Mouse (Mus musculus) mouse embryonic stem cell (cell line): Measurements from ENCODE around the gene Vhl.

Experiments
- in situ Hi-C, 2 experiments: fragments of 300-500 bp; cut with MboI; formaldehyde crosslinking; loops; 1 replicate in 1 of 2; 3 replicates in 1 of 2; pipeline ENCODE4 v1.14.3; 2019 to 2020; ENCODE audit warnings: low sequenced_read_pairs in 2 of 2, low pct_unique_long_range_greater_than_20kb in 1 of 2, mixed read lengths in 1 of 2; ENCODE audit not compliant: unreplicated experiment in 1 of 2

The Vhl gene

DNA sequence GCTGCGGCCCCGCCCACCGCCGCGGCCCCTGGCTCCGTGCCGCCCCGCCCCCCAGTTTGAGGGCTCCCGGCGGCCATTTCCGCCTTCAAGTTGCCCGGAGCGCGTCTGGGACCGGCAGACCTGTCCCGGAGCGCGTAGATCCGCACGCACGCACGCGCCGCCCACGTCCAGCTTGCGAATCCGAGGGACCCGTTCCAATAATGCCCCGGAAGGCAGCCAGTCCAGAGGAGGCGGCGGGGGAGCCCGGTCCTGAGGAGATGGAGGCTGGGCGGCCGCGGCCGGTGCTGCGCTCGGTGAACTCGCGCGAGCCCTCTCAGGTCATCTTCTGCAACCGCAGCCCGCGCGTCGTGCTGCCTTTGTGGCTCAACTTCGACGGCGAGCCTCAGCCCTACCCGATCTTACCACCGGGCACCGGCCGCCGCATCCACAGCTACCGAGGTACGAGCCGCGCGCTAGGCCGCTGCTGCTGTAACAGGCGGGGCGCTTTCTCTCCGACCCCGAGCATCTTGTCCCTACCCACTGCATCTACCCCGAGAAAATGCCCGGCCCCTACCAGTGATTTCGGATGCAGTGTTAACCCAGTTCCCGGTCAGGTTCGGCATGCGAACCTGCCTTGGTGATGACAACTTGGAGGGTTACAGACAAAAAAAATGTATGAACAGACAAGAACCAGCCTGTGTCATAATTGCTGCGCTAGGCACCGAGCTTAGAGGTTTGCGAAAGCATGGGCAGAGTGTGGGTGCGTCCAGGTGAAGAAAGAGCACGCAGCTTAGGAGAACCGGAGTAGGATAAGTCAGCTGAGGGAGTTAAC, at the start of gene Vhl:
Gene Vhl (plus strand): TSS at position 19 of the 811 bp plus-strand sequence.
- in situ Hi-C loops, result no loop called here

DNA sequence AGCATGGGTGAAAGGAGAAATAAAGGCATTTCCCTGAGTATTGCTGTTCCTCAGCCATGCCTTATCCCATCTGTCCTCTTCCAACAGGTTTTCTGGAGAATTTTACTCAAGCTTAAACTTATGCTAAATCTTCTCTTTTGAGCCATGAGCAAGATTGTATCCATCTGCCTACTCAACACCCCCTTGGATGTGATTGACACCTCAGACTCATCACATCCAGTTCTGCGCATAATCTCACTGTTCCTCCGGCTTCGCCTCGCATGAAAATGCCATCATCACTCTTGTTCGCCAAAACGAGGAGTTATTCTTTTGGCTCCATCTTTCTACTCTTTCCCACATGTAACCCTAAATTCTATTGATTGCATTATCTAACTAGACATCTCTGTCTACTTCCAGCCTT, 47.7 kb upstream of the Vhl start:
- in situ Hi-C loops, result no loop called here

DNA sequence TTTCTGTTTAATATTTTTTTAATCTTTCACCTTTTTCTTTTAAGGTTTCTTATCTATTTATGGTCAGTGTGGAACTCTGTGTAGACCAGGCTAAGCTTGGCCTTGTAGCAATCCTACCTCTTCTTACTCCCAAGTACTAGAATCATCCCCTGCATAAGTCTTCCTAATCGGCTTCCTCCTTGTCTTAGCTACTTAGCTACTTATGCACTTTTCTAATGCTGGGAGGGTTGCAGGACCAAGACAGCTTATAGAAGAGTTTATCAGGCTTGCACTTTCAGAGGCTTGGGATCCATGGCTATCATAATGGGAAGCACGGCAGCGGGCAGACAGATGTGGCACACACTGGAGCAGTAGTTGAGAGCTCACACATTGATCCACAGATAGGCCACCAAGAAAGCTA, 44.5 kb upstream of the Vhl start:
- in situ Hi-C loops, result no loop called here

DNA sequence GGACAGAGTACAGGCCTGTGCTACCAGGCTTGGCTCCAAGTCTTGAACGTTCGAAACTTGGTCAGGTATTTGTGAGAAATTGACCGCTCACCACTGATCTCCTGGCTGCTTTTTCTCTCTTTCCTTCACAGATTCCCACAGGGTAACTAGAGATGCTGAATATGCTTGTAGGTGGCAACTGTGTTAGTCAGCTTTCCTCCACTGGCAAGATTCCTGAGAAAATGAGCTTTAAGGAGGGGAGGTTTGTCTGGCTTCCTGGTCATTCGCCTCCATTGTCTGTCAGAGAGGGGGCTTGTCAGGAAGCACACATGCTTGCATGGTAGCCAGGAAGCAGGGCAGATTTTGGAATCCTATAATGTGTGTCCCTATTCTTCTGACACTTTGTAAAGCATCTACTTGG, 40.7 kb upstream of the Vhl start:
- in situ Hi-C loops, result no loop called here

DNA sequence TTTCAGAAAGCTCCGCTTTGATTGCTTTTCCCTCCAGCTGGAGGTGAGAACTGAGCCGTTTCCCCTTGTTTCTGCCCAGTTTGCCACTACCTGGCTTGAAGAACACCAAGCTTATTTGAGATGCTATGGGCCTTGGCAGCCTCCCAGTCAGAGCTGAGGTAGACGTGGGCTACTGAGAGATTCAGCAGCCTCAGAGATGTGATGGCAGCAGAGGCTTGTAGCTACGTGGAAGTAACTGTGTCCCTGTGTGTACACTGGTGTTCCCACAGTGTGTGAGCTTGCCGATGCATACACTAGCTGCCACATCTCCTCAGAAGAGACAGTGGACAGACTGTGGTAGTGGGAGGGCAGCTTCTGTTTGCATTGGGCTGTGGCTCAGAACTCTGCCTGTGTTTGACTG, 38.7 kb upstream of the Vhl start:
- in situ Hi-C loops, result no loop called here

DNA sequence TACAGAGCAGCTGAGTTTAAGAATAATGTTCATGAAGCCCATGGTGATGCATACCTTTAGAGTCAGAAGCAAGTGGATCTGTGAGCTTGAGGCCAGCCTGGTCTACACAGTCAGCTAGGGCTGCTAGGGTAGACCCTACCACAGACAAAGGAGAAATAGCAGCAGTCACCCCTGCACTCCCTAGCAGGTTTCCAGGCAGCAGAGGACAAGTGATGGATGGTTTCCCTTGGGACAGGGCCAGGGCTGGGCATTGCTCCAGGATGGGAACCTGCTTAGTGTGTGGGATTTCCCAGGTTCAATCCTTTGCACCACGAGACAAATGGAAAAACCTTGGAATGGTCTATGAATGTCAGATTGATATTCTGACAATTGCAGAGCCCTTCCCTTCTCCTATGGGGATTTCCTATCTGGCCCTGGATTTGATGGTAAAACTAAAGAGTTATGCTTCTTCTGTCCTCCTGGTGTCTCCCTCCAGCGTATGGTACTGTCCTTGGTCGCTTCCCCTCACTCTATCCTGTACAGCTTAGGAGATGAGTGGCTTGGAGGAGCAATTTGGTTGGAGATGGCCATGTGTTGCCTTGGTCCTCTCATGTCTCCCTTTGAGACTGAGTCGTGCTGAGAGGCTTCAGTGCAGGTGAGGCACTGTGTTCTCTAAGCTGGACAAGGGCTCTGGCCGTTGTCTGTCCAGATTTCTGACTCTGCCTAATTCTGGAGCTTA, 37.1 kb upstream of the Vhl start:
- in situ Hi-C loops, result no loop called here

DNA sequence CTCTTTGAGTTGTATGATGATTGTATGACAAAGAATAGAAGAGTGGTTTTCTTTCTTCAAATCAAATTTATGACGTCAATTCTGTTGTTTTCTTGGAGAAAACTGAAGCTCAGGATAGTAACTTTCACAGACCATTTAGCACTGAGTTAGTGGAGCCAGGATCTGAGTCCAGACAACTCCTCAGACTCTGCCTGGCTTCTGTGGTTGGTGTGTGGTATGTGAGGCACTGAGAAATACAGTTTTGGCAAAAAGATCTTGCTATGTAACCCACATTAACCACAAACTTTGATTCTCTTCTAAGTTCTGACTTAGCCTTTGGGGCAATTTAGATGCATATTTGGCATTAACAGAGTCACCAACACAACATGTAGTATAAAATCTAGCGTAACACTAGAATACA, 31.1 kb upstream of the Vhl start:
- in situ Hi-C loops, result no loop called here

DNA sequence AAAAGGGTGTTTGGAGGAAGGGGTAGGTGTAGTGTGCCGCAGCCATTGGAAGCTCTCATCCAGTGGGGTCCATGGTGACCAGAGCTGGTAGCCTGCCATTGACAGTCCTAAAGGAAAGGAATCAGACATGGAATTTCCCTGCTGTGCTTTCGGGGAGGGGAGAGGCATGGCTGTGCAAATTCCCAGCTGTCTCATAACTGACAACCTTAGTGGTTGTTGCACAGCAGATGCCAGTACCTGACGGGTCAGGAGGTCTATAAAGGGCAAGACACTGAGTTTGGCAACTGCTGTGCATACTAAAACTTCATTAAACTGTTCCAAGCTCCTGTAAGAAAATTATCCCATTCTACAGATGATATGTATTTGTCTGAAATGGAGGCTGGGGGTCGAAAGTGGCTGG, 25.8 kb upstream of the Vhl start:
- in situ Hi-C loops, result no loop called here

DNA sequence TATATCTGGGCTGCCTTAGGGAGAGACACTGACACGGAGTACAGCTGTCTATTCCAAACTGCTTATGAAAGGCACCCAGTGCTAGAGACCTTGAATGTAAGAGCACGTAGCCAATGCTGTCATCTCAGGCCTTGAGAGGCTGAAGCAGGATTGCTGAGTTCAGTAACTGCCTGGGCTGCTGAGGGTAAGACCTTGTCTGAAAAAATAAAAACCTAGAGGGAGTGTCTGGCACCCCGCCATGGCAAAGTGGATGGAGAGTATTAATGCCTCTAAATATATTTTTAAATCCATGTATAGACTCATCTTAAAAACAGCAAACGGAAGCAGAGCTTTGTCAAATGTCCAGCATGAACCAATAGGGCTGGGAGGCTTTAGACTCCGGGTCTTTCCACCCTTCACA, 23.9 kb upstream of the Vhl start:
- in situ Hi-C loops, result no loop called here

DNA sequence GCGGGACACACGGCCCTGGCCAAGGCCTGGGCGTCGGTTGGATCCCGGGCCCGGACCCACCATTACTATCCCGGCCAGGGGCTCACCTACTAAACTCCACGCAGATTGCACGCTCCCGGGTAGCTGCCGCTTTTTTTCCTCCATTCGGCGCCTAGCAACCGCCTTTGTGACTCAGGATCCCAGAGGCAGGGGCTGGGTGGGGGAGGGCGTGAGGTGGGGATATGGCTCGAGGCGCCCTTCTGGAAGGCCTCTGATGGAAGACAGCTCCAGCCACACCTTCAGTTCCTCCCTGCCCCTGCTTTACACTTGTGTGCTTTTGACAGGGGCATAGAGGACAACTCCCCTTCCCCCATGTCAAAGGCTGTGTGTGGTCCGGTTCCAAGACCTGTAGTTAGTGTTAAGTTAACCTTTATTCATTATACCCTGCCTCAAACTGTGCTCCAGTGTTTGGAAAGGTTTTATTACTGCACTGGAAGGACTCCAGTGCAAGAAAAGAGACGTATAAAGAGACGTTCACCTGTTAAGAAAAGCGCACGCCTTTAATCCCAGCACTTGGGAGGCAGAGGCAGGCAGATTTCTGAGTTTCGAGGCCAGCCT, 23.1 kb upstream of the Vhl start, which contains the start of gene Fancd2os:
Gene Fancd2os (minus strand): TSS at position 173 of the 597 bp plus-strand sequence.
- in situ Hi-C loops, result no loop called here

DNA sequence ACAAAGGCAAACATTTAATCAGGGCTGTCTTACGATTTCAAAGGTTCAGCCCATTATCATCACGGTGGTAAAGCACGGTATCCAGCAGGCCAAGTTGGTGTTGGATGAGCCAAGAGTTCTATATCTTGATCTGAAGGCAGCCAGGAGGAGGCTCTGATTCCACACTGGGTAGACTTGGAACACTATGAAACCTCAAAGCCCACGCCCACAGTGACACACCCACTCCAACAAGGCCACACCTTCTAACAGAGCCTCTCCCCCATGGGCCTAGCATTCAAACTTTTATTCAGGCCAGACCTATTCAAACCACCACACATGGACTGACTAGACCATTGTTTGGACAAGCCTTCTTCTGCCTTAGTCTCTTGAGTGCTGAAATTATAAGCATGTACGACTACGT, 20.9 kb upstream of the Vhl start:
- in situ Hi-C loops, result no loop called here

DNA sequence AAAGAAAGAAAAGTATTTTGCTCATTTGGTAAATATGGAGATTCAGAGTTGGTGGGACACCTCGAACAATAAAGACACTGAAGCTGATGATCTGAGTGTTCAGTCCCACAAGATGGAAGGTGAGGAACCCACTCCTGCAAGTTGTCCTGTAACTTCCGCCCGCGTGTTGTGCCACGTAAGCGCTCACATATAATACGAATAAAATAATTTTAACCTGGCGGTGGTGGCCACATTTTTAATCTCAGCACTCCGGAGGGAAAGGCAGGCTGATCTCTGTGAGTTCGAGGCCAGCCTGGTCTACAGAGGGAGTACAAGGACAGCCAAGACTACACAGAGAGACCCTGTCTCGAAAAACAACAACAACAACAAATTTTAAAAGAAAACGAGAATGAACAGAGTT, 19.8 kb upstream of the Vhl start:
- in situ Hi-C loops, result no loop called here

DNA sequence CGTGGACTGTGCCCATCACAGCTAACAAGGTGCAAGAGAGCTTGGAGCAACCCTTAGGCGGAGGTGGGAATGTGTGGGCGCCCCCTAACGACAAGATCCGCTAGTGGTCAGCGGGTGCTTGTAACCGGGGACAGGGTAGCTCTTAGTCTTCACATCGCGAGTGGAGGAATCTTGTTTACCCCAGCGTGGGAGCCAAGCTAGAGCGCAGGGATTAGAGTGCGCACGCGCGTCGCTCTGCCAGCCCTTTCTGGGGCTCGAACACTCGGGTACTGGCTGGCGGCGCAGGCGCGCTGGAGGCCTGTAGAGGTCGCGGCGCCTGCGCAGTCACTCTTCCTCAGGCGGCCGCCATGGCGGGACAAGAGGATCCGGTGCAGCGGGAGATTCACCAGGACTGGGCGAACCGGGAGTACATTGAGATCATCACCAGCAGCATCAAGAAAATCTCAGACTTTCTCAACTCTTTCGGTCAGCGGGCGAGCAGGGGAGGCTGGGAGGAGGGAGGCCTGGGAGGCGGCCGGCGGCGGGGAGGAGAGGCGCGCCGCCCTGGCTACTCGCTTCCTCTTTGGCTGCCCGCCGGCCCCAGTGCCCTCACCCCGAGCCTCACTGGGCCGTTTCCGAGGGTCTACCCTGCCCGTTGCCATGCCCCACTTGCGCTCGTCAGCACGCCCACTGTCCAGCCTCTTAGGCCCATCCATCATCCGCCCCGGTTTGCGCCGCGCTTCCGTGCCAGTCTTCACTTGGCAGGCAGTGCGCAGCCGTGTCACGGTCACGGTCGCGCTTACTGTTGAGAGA, 19.1 kb upstream of the Vhl start, which contains the start of gene Brk1:
Gene Brk1 (plus strand): TSS at position 341 of the 792 bp plus-strand sequence.
- in situ Hi-C loops, result no loop called here

DNA sequence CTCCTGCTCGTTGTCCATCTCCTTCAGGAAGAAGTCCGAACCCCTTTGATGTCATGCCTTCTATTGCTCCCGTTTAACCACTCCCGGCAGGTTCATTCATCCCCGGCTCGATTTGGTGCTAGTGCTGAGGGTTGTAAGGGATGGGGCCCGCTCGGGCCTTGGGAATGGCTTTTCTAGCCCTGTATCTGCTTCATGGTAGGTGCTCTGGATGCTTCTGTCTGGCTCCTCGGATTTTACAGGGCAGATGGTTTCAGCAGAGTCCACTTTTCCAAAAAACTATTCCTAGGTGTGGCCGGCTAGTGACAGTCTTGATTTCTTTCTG, 18.6 kb upstream of the Vhl start:
- in situ Hi-C loops, result no loop called here

DNA sequence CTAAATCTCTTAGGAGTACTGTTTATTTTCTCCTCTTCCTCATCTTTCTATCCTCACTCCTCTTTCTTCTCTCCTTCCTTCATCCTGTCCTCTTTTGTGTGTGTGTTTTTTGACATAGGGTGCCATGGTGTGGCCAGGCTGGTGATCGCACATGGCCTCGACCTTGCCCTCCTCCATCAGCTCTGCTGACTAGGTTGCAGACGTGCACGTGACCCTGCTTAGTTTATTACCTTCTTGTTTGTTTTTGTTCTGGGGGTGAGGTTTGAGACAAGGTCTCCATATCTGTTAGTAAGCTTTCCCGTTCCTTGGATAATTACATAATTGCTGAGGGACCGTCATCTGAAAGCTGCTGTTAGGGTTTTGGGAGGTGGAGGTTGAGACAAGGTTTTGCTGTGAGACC, 14.9 kb upstream of the Vhl start:
- in situ Hi-C loops, result no loop called here

DNA sequence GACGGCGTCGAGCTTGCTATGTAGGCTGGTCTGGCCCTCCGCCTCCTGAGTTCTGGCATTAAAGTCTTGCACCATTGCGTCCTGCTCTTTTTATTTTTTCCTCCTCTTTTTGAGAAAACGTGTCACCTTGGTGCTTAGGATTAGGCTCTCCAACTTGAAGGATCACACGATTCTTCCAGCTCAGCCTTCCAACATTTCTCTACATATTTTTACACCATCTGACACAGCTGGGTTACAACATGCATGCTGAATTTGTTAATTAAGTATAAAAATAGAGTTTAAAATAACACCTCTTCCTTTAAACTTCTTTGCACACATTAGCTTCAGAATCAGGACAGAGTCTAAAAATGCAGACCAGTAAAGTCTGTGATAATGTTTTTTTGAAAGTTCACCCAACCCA, 14.5 kb upstream of the Vhl start:
- in situ Hi-C loops, result no loop called here

DNA sequence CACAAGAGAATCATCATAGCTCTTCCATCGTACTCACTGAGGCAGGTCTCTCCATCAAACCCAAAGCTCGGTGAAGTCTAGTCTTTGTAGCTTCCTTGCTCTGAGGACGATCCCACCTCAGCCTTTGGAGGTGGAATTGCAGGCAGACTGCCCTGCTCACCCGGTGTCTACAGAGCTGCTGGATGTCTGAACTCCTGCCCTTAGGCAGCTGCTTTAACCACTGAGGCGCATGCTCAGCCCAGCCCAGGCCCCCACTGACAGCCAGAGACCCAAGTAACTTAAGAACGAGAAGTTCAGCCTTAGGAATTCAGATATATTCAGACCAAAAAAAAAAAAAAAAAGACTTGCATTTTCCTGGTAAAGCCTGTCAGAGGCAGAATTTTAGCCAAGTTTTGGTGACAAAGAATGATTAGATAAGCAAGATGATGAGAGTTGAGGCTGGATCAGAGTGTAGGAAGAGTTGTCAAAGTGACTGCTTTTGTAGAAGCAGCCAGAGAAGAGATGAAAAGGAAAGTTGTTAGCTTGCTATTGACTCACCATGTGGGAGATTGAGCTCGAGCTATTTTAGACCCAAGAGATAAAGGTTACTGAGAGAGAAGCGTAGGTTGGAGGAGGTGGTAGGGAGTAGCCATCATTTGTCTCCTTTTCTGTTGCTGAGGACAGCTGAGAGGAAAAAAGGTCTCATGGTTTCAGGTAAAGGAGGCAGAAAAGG, 11.3 kb upstream of the Vhl start:
- in situ Hi-C loops, result no loop called here

DNA sequence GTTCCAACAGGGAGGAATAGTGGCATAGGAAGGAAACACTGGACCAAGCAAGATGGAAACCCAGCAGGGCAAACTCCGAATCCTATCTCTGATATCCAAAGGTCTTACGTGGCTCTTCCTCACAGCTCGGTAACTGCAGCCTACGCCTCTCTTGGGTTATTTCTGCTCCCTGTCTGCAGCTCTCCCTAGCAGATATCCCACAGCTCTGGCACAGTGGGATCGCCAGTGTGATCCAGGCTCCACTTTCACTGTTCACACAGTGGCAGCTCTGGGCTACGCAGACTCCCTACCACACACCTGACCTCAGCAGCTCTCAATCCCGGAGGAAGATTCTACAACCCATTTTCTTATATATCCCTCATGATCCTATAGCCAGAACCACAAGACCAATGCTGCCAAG, 9.6 kb upstream of the Vhl start:
- in situ Hi-C loops, result no loop called here
